Mouse (Mus musculus) layer of hippocampus, postnatal 10 days (tissue): Measurements from ENCODE around the gene Aamp. TPM values are rescaled to one million over a fixed set of nuclear protein-coding genes. Genes with fewer than 3 reads are reported as not detected.
"Not testable (repeated sequence)": the region's sequence is repeated elsewhere in the genome, so short reads cannot be mapped to it uniquely, and the experiment has no call there.

ENCODE experiments used
- DNase-seq, 2 experiments: peaks; one replicate each; pipeline ENCODE4 v3.0.0; 2021; ENCODE audit warnings: low spot score in 2 of 2
- long read RNA-seq: library from polyadenylated mRNA; stranded (forward); transcript quantifications from one replicate; pipeline ENCODE4 v2.0.0, GENCODE M21; 2023
- total RNA-seq, 2 experiments: library from RNA; stranded (reverse); gene quantifications; 2 replicates each; pipeline ENCODE4 v1.2.3; 2021

Gene Aamp
- total RNA-seq, result 100 to 1,000 TPM; 141 to 158 TPM
- long read RNA-seq, transcript Aamp-202 (11 exons, 1,756 nt), result minor isoform, 14 of 386 reads
- long read RNA-seq, transcript Aamp-201 (11 exons, 1,817 nt), result major isoform, 240 of 386 reads
- long read RNA-seq, partial matches to known transcripts, result 13 of 386 reads
- long read RNA-seq, other reads (novel, unspliced or antisense), result 119 of 386 reads

- DNase-seq, result peak; percentile 99
Observed at GRCm38 (mm10) chr1:74284543-74285160, at the start of gene Aamp, which contains the start of gene Pnkd. Gene Aamp (minus strand): TSS chr1:74284738. Gene Pnkd (plus strand): TSS chr1:74284930.

GRCm38 (mm10) chr1:74332930-74333329 is 48.4 kb upstream of the Aamp start:
- no peak for DNase-seq

- DNase-seq, result peak; percentile 92 to 96
Observed at GRCm38 (mm10) chr1:74332241-74332763, 47.8 kb upstream of the Aamp start.

GRCm38 (mm10) chr1:74331046-74331681 is 46.6 kb upstream of the Aamp start:
- DNase-seq, result peak in 1 of 2 experiments; percentile 25

GRCm38 (mm10) chr1:74329899-74330431 is 45.4 kb upstream of the Aamp start:
- DNase-seq, result no peak

- not testable (repeated sequence) for DNase-seq
Observed at GRCm38 (mm10) chr1:74326916-74327315, 42.4 kb upstream of the Aamp start.

GRCm38 (mm10) chr1:74321396-74321795 is 36.9 kb upstream of the Aamp start:
- no peak for DNase-seq

- DNase-seq, result no peak
Observed at GRCm38 (mm10) chr1:74318711-74319110, 34.2 kb upstream of the Aamp start.

GRCm38 (mm10) chr1:74316114-74316827 is 31.7 kb upstream of the Aamp start:
- DNase-seq, result no peak

- DNase-seq, result no peak
Observed at GRCm38 (mm10) chr1:74314796-74315195, 30.3 kb upstream of the Aamp start.

- peak; percentile 60 to 74 for DNase-seq
Observed at GRCm38 (mm10) chr1:74313049-74313692, 28.6 kb upstream of the Aamp start.

- DNase-seq, result no peak
Observed at GRCm38 (mm10) chr1:74309767-74310166, 25.2 kb upstream of the Aamp start.

GRCm38 (mm10) chr1:74308001-74308964 is 23.7 kb upstream of the Aamp start:
- no peak for DNase-seq

GRCm38 (mm10) chr1:74307146-74307545 is 22.6 kb upstream of the Aamp start:
- no peak for DNase-seq

GRCm38 (mm10) chr1:74305522-74305921 is 21.0 kb upstream of the Aamp start, which contains the start of gene Tmbim1:
Gene Tmbim1 (minus strand): TSS chr1:74305622.
- DNase-seq, result no peak

GRCm38 (mm10) chr1:74304946-74305345 is 20.4 kb upstream of the Aamp start:
- DNase-seq, result no peak

GRCm38 (mm10) chr1:74304339-74304790 is 19.8 kb upstream of the Aamp start:
- DNase-seq, result no peak

- peak; percentile 49 to 66 for DNase-seq
Observed at GRCm38 (mm10) chr1:74303509-74304338, 19.2 kb upstream of the Aamp start.

- DNase-seq, result no peak
Observed at GRCm38 (mm10) chr1:74302835-74303234, 18.3 kb upstream of the Aamp start.
